Mouse (Mus musculus) mammary gland, adult 2 months (tissue): Measurements from ENCODE around the gene Mapk3. TPM values are rescaled to one million over a fixed set of nuclear protein-coding genes. Genes with fewer than 3 reads are reported as not detected.

ENCODE experiments used
- polyA plus RNA-seq: library from polyadenylated mRNA; depleted of rRNA; stranded (reverse); fragments of >200 nt; gene quantifications from 2 replicates; pipeline ENCODE4 v1.2.3, GENCODE M21; 2012; ENCODE audit warnings: low replicate concordance; rRNA removed

Mapk3 gene
- polyA plus RNA-seq = 204 and 252 TPM in 2 replicates

DNA sequence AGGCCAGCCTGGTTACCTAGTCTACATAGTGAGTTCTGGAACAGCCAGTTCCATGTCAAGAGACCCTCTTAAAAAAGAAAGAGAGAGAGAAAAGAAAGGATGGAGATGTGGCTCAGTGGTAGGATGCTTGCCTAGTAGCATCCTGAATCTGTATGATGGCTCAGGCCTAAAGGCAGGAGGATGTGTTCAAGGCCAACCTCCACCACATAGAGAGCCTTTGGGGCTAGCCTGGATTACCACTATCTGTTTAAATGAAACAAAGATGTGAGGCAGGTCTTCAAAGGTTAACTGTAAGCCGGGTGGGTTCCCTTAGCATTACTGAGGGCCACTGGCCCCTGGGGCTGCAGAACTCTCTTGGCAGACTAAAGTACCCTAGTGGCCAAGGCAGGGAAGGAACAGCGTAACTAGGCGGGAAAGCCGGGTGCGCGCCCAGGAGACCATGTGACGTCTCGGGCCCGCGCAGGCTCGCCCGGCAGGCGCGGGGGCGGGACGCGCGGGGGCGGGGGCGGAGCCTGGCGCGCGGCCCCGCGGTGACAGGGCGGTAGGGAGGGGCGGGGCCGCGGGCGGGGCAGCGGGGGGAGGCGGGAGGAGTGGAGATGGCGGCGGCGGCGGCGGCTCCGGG lies at the start of gene Mapk3:
Gene Mapk3 (plus strand): TSS at position 552 of the 622 bp plus-strand sequence.

DNA sequence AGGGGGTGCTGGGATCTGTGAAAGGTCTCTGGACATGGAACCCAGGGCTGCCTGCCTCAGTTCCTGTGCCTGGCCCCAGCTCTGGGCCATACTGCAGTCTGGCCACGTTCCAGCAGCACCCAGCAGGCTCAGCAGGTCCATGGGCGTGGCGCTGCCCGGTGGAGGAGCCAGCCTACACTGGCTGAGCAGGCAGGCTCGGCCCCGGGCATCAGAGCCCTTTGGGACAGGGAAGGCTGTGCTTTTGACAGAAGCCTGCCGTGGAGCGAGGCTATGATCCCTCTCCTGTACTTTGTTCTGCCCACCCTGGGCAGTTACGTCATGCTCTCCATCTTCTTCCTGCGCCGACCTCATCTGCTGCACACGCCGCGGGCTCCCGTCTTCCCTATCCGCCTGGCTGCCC lies 6.8 kb downstream of the Mapk3 start, which contains the start of gene Gdpd3:
Gene Gdpd3 (plus strand): TSS at position 134 of the 400 bp plus-strand sequence.

GRCm38 (mm10) chr7:126776598-126777057 lies 17.2 kb downstream of the Mapk3 start, which contains the start of gene Ypel3:
TSS of gene Ypel3 (plus strand) at chr7:126776955.

DNA sequence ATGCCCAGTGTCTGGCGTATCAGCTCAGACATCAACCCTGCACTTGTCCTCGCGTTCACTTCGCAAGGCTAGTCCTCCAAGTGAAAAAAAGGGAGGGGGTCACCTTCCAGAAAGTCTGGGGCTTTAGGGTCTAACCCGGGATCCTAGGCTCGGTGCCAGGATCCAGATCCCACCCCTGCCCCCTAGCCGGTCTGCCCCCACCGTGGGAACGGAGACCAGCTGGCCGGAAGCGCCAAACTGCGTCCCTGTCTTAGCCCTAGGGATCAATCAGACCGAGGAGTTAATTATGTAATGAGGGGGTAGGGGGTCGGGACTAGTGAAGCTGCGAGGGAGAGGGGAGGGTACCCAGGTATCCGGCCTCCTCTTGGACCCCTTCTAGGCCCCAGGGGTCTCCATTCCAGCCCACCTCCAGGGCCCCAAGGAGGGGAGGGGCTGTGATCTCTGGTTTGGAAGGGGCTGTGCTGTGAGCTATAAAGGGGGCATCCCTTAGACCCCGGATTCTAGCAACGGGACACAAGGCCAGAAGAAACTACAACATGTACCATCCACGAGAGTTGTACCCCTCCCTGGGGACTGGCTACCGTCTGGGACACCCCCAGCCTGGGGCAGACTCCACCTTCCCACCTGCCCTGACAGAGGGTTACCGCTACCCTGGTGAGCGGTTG lies 21.7 kb downstream of the Mapk3 start, which contains the start of gene Tbx6:
Gene Tbx6 (plus strand): TSS at position 513 of the 665 bp plus-strand sequence.

DNA sequence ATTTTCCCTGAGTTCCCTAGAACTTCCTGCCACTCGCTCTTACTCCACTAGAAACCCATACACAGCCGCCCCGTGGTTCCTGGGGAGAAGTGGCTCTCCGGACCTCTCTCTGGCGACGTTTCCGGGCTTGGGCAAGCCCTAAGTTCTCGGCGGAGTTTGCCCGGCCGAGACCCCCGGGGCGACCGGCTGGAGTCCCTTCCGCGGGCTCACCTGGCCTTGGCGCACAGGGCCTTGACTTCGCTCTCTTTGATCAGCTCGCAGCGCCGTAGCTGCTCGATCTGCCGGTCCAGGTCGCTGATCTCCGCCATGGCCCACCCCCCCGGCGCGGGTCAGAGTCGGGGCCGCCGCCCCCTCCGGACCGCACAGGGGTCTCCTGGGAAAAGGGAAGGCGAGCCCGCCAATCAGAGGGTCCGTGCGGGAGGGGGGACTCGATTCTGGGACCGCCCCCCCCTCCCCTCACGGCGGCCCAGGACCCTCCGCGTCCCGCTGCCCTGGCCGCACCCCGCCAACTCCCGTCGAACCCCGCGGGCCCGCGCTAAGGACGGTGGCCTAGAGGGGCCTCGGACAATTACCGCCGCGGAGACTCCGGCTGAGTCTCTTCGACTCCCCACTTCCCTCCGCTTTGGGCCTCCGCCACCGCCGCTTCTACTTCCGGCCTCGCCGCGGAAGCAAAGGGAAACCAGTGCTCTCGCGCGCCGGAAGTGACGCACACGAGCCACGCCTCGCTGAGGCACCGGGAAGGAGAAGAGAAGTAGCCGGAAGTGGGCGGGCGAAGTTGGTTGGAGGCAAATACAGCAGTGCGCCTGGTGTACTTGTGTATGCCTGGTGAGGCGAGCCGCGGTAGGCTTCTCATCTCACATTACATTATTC lies 32.7 kb downstream of the Mapk3 start, which contains the start of gene Ppp4c:
Gene Ppp4c (minus strand): TSS at position 646 of the 870 bp plus-strand sequence.

DNA sequence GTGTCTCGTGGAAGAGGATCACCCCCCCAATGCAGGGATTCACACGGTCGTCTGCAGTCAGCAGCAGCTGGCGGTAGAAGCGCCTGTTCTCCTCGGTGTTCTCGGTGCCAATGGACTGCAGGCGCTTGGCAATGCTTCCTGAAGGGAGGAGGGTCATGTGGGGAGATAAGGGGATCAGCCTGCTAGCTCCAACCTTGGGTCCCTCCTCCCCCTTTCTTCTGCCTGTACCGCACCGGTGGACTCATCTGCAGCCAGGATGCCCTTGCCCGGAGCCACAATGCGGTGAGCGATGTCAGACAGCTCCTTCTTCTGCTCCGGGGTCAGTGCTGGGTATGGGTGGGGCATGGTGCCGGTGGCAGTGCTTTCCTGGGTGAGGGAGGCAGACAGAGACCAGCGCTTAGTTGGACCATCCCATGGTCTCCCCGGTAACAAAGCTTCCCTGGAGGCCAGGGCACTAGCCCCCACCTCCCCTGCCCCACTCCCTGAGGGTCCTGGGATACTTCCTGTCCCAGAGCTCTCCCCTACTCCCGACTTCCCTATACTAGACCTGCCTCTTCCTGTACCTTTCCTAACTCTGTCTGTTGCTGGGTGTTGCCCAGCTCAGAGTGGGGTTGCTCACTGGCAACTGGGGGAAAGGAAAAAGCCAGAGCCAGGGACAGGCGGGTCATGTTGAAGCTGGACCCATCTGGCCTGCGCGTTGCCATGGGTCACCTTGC lies 38.2 kb downstream of the Mapk3 start, which contains the start of gene Fam57b:
Gene Fam57b (plus strand): TSS at position 258 of the 716 bp plus-strand sequence.

Other genes starting within 250 kb of the Mapk3 start
- gene Eif3c, start 193.2 kb upstream of the Mapk3 start, polyA plus RNA-seq = 90.1 and 104 TPM in 2 replicates
- gene Apobr, start 174.7 kb upstream of the Mapk3 start, polyA plus RNA-seq = 10.8 and 21.5 TPM in 2 replicates
- gene Cln3, start 173.8 kb upstream of the Mapk3 start, polyA plus RNA-seq = 100 and 141 TPM in 2 replicates
- 0.85 and 1.1 TPM in 2 replicates for gene Il27, start 164.7 kb upstream of the Mapk3 start, polyA plus RNA-seq
- 40.6 and 61.2 TPM in 2 replicates for gene Nupr1, start 128.7 kb upstream of the Mapk3 start, polyA plus RNA-seq
- gene Sgf29, start 110.3 kb upstream of the Mapk3 start, polyA plus RNA-seq = 71.7 and 78.0 TPM in 2 replicates
- gene Sult1a1, start 83.2 kb upstream of the Mapk3 start, polyA plus RNA-seq = 130 and 194 TPM in 2 replicates
- gene Bola2, start 64.2 kb upstream of the Mapk3 start, polyA plus RNA-seq = 29.7 and 49.0 TPM in 2 replicates
- gene Slx1b, start 63.8 kb upstream of the Mapk3 start, polyA plus RNA-seq = 27.3 and 33.4 TPM in 2 replicates
- gene Coro1a, start 51.8 kb upstream of the Mapk3 start, polyA plus RNA-seq = 442 and 1,092 TPM in 2 replicates
- gene Gdpd3, start 6.7 kb downstream of the Mapk3 start, polyA plus RNA-seq = 40.1 and 57.3 TPM in 2 replicates
- 391 and 922 TPM in 2 replicates for gene Ypel3, start 17.4 kb downstream of the Mapk3 start, polyA plus RNA-seq
- 11.6 and 16.3 TPM in 2 replicates for gene Tbx6, start 21.9 kb downstream of the Mapk3 start, polyA plus RNA-seq
- 180 and 199 TPM in 2 replicates for gene Ppp4c, start 32.9 kb downstream of the Mapk3 start, polyA plus RNA-seq
- gene Fam57b, start 38.1 kb downstream of the Mapk3 start, polyA plus RNA-seq = 44.5 and 50.4 TPM in 2 replicates
- gene 4930451I11Rik, start 72.0 kb downstream of the Mapk3 start, polyA plus RNA-seq = not detected in 2 replicates
- gene Doc2a, start 87.8 kb downstream of the Mapk3 start, polyA plus RNA-seq = 0.04 TPM in 1 of 2 replicates, not detected in the other
- gene Hirip3, start 102.4 kb downstream of the Mapk3 start, polyA plus RNA-seq = 2.8 and 3.3 TPM in 2 replicates
- gene Ino80e, start 102.8 kb downstream of the Mapk3 start, polyA plus RNA-seq = 67.6 and 89.1 TPM in 2 replicates
- gene Taok2, start 125.1 kb downstream of the Mapk3 start, polyA plus RNA-seq = 75.5 and 171 TPM in 2 replicates
- gene Tmem219, start 163.3 kb downstream of the Mapk3 start, polyA plus RNA-seq = 96.1 and 130 TPM in 2 replicates
- 24.1 and 31.6 TPM in 2 replicates for gene Kctd13, start 169.3 kb downstream of the Mapk3 start, polyA plus RNA-seq
- 0.20 and 0.35 TPM in 2 replicates for gene Asphd1, start 190.0 kb downstream of the Mapk3 start, polyA plus RNA-seq
- 3.1 and 3.5 TPM in 2 replicates for gene Sez6l2, start 191.0 kb downstream of the Mapk3 start, polyA plus RNA-seq
- 251 and 278 TPM in 2 replicates for gene Cdipt, start 216.3 kb downstream of the Mapk3 start, polyA plus RNA-seq
- 0.82 and 3.2 TPM in 2 replicates for gene Cdiptos, start 216.5 kb downstream of the Mapk3 start, polyA plus RNA-seq